Mouse (Mus musculus): ENCODE measurements around the gene Ptprh.

Gene Ptprh

DNA sequence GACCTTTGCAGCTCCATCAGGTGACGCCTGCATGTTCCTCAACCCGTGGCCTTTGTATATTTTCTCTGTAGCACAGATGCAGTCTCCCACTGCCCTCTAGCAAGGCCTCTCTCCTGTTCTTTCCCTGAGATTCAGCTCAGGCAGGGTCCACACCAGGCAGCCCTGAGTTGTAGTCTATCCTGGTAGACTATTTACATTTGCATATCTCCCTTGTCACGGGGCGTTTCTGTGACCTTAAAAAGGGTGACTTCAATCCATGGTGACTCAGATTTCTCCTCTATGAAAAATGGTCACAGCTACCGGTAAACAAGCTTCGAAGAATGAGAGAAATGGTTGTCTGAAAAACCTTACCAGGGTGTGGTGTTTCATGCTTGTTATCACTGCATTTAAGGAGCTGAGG lies at the start of gene Ptprh:
Gene Ptprh, minus strand, starts transcription at position 169 of the 400 bp plus-strand sequence.
- DNase-seq (ENCODE audit: low read depth) = no peak

DNA sequence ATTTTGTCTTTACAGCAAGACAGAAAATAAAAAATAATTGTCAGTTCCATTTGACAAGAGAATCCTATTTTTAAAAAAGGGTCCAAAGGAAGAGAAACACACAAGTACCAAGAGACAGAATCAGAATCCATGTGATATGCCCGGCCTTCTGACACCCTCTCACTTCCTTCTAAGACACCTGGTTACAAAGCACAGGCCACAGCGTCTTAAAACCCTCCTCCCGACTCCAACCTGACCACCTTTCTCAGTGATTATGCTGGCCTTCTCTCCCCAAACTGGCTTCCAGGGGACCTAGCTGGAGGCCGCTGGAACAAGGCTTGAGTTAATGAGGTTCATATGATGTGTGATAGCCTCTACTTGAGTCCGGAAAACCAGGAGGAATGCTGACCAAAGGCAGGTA lies 49.5 kb upstream of the Ptprh start:
- no peak for DNase-seq (ENCODE audit: low read depth)

DNA sequence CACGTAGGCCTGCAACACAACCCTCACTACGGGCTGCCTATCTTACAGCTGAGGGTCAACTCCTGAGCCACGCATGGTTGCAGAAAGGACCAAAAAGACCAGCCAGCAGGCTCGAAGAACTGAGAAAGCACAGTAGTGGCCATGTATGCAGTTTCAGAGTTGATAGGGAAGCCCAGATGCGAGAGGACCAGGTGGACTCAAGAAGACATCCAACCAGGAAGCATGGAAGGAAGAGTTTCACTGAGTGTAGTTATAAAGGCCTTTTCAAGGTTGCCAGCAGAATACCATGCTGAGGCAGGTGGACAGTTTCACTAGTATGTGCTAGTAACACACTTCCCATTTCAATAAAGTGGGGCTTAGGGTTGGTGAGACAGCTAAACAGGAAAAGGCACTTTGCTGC lies 48.9 kb upstream of the Ptprh start:
- no peak for DNase-seq (ENCODE audit: low read depth)

DNA sequence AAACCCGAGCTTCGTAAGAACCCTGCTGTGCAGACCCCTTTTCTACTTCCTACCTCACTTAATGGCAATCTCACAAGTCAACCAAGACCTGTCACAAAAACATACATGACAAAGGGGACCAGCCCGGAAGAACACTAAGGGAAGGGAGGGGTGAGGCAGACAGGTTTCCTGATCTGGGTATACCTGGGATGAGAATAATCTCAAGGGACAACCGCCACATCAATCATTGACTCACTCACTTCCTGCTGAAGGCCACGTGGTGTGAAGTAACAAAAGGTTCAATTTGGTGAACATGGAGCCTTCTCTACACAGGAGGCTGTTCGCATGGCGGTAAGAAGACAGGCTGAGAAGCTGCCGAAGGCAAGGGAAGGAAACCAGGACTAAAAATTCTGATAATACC lies 47.7 kb upstream of the Ptprh start:
- DNase-seq (ENCODE audit: low read depth) = peak; percentile 78

DNA sequence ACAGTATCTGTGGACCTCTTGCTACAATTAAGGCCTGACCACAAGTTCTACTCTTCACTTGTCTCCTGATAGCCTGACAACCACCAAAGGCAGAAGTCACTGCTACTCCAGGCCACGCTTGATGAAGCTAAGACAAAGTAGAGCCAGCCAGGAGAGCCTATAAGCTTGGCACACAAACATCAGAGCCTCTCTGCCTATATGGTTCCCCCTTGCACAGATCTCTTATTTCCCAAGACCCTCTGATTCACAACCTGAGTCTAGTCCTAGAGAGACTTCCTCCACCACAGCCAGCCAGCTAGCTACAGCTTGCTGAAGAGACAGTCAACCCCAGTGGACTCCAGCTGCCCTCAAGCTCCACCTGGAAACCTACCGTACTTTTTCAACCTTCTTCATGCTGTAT lies 44.2 kb upstream of the Ptprh start:
- no peak for DNase-seq (ENCODE audit: low read depth)

DNA sequence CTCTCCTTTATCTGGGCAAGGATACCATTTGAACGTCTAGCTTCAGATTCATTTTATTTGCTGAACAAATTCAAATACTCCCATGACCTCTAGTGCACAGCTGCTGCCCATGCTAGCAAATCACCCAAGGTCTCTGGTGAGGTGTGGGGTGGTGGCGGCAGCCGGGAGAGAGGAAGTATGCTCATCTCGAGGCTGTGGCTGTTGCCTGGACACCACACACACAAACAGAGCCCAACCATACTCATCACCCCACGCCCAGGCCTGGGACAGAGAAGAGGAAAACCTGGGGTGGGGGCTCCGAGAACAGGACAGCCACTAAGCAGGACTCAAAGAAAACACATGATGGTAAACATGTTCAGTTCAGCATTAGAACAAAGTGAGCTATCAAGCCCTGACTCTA lies 43.5 kb upstream of the Ptprh start:
- DNase-seq (ENCODE audit: low read depth) = peak; percentile 80

DNA sequence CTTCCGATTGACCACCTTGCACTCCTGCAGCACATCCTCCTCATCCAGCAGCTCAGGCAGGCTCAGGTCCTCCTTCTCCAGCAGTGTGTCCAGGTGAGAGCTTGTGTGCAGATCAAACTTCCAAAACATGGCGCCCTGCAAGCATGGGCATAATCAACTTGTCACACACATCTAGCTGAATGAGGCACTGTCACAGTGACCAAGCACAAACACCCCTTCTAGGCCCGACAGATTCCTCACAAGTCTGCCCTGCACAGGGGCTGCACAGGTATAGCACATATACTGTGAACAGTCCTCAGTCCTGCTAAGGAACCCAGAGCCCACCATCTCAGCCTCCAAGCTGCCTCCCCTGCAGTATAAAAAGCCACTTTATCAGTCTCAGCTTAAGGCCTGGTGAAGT lies 43.0 kb upstream of the Ptprh start:
- DNase-seq (ENCODE audit: low read depth) = no peak

DNA sequence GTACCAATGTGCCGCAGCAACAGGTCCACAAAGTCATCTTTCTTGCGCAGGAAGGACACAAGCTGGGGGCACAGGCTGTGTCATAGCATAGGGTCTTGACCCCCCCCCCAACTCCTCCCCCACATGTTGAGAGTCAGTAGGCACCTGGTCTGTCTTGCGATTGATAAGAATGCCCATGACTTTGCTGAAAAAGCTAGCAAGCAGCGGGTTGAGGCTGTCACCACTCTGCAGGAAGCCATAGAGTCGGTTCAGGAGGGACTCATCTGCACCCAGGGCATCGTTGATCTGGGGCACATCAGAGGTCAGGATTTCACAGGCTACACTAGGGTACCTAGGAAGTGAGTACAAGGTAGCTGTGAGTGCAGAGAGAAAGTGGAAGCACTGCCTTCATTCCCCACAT lies 39.4 kb upstream of the Ptprh start:
- no peak for DNase-seq (ENCODE audit: low read depth)

DNA sequence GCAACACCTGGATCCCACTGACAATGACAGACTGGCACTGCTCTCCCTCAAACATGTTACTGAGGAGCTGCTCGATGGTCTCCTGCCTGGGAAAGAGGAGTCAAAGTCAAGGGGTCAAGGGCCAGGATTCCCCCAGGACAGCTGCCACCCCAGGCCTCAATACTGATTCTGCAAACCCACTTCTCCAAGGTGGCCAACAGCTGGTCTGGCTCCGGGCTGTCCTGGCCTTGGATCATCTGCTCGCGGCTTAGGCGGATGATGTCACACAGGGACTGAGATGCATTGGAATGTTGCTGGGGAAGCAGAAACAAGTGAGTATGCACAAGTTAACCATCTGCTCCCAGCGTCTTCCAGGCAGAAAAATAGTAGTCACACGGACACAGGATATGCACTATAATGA lies 38.1 kb upstream of the Ptprh start:
- no peak for DNase-seq (ENCODE audit: low read depth)

DNA sequence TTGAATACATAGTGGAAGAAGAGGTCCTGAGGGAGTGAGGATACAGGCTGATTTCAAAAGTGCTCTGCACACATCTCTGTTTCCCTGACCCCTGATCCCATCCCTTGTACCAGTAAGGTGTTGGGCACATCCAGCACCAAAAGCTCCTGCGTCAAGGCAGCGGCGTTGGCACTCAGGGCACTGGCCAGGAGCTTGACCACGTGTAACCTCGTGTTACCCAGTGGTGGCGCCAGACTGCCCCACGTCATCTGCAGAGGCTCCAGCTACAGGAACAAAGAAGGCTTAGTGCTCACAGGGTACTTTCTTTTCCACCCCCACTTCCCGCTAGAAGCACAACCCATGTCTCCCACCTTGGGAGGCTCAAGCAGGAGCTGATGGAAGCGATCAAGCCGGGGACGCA lies 37.3 kb upstream of the Ptprh start:
- DNase-seq (ENCODE audit: low read depth) = no peak

DNA sequence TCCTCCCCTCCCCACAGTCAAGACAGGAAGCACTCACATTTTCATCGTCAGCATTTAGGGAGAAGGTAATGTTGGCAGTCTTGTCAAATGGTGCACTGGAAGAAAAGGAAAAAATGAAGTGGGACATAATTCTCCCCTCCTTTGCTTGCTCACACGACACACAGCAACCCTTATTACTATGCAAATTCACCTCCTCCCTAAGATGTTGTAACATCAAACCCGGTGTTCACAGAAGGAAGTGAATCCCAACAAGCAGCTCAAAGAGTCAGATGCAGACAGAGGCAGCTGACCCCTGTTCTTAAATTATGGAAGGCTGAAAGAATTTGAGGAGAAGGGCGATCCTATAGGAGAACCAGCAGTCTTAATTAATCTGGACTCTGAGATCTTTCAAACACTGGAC lies 32.3 kb upstream of the Ptprh start:
- DNase-seq (ENCODE audit: low read depth) = no peak

DNA sequence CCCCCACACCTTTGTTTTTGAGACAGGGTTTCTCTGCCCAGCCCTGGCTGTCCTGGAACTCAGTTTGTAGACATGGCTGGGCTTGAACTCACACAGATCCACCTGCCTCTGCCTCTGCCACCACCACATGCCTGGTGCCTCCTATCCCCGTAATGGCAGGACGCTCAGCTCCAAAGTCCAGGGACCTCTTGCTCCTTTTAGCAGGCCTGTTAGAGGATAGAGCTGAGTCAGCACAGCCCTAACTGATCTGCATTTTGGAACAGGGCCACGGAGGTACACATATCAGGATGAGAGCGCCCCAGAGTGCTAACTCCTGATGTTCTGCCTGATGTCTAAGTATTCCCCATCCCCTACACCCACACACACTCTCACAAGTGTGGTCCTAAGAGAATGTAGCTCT lies 27.2 kb upstream of the Ptprh start, which contains the start of gene Tmem86b:
Gene Tmem86b, minus strand, starts transcription at position 392 of the 400 bp plus-strand sequence.
- no peak for DNase-seq (ENCODE audit: low read depth)

DNA sequence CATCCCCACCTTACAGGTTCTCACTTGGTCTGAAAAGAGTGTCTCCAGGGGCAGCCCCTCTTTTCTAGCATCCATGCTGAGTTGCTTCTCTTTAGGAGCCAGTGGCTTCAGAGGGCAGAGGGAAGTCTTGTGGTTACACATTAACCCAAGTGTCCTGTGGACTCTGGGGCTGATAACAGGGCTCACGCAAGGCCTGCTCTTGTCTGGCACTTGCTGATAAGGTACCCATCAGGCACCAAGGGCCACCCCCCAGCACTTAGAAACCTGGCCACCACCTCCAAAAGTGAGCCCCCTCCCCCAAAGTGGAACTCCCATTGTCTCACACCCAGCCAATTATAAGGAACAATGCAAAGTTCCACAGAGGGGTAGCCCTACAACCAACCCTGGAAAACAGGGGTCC lies 26.4 kb upstream of the Ptprh start:
- no peak for DNase-seq (ENCODE audit: low read depth)

DNA sequence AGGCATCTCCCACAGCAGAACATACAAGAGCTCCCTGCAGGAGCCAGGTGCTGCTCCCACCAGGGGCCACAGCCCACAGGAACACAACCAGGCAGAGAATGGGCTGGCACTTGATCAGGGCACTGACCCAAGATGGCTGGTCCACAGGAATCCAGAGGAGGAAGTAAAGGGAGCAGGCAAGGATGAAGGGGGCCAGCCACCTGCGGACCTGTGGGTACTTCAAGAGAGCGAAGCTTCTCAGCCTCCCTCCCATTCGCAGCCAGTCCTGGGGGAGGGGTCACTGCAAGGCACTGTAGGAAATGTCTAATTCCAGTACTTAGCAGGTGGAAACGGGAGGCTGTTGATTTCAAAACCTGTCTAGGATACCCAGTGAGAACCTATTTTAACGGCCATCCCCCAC lies 25.7 kb upstream of the Ptprh start:
- no peak for DNase-seq (ENCODE audit: low read depth)

DNA sequence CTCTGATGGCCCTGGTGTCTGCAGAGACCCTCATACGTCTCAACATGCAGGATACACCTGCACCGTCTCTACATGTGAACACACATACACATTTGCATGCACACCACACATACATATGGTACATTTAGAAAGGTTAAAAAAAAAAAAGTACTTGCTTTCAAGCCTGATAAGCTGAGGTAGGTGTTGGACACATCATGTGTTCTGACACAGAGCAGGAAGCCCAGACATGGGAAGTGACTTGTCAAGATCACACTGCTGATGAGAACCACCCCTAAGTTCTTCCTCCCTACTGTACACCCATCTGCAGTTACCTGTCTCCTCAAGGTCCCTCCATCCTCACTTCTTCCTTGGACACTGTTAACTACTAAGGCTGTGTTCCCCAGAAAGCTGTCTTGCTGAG lies 22.1 kb upstream of the Ptprh start:
- no peak for DNase-seq (ENCODE audit: low read depth)

DNA sequence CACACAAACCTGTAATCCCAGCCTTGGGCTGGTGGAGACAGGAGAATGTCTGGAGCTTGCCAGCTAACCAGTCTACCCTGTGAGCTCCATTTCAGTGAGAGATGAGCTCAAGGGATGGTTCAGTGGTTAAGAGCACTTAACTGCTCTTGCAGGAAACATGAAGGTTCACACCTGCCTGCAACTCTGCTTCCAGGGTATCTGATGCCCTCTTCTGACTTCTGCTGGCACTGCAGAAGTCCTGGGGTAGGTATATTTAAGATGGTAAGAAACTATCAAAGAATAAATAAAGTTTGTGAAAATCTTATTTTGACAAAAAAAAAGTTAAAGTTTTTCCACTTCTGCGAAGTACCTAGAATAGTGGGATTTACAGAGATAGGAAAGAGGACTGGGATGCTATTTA lies 20.5 kb upstream of the Ptprh start:
- peak; percentile 59 for DNase-seq (ENCODE audit: low read depth)

DNA sequence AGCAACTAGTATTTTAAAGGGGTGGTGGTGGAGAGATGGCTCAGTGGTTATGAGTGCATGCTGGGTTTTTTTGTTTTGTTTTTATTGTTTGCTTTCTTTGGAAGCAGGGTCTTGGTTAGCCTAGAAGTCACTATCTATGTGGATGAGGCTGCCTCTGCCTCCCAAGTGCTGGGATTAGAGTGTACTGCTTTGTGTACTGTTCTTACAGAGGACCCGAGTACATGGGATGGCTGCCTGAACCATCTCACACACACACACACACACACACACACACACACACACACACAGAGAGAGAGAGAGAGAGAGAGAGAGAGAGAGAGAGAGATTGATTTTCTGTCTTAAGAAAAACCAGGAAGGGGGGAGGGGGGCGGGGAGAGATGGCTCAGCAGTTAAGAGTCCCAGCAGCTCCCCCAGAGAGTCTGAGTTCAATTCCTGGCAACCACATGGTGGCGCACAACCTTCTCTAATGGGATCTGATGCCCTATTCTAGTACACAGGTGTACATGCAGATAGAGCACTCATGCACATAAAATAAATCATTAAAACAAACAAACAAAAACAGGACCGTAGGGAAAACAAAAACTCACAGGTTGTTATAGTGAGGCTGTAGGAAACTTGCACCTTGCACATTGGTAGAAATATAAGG lies 19.8 kb upstream of the Ptprh start:
- peak; percentile 83 for DNase-seq (ENCODE audit: low read depth)

DNA sequence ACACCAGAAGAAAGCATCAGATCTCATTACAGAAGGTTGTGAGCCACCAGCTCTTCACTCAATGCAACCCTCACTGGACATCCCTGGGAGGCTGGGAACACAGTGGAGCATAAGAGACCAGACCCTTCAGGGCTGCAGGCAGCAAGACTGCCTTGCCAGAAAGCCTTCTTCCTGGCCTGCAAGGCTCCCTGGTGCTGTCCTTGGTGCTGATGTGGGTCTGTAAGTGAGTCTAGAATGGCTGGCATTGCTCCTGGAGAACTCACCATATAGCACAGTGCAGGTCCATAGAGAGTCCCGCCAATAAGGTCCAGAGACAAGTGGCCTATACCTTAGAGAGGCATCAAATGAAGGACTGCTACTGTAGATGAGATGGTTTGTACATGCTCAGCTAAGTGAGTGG lies 16.1 kb upstream of the Ptprh start:
- DNase-seq (ENCODE audit: low read depth) = peak; percentile 73

DNA sequence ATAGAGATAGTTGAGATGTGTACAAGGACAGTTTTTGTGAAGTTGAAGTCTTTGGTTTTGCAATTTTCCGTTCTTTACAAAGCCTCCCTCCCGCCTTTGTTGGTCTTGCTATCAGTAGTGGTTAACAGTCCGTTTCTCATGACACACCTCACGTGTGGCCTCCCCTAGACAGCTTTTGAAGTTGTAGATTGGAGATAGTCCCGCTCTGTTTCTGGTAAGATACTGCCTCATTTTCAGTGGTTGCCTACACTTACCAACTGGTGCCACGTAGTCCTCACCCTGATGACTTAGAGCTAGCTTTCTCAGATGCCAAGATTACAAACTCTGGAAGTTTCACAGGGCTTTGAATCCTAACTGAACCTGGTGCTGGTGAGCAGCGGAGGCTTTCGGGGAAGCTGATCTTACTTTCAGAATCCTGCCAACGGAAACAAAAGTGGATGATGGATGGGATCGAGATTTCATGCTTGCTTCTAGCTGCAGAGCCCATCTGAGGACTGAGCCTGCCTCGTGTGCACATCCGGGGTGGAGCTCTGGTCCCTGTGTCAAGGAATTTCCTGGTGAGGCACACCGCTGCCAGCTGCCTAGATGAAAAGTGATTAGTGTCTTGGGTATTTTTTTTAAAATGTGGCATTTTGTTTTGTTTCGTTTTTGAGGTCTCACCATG lies 10.0 kb upstream of the Ptprh start:
- DNase-seq (ENCODE audit: low read depth) = peak; percentile 75

DNA sequence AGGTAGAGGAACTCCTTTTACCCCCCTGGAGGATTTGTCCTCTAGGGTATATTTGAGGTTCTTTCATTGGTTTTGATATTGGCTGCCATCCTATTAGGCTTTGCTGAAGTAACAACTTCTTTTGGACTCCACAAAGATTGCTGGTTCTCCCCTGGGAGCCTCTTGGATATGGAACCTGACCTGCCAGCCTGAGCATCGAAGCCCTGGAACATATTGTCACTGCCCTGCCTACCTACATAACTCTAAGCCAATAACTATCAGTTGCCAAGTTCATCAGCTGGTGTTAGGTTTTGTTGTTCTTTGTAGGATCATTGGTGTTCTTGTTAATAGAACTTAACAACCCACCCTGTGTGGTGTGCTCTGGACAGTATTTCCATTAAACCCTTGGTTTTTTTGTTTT lies 9.1 kb upstream of the Ptprh start:
- DNase-seq (ENCODE audit: low read depth) = no peak

DNA sequence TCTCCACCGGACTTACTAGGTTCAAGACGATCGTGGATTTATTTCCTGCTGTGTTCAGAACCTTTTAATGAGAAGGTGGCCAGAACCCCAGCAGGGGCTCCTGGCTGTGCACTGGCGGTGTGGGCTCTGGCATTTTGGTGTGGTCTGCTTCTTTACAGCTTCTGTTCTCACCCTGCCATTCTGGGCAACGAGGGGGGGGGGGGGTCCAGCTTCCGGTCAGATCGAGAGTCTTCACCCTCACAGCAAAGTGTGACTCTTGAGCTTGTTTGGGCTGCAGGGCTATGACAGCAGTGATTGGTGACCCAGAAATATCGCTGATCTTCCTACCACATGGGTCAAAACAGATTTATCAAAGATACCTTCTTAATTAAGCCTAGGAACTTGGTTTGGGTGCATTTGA lies 8.5 kb upstream of the Ptprh start:
- no peak for DNase-seq (ENCODE audit: low read depth)

DNA sequence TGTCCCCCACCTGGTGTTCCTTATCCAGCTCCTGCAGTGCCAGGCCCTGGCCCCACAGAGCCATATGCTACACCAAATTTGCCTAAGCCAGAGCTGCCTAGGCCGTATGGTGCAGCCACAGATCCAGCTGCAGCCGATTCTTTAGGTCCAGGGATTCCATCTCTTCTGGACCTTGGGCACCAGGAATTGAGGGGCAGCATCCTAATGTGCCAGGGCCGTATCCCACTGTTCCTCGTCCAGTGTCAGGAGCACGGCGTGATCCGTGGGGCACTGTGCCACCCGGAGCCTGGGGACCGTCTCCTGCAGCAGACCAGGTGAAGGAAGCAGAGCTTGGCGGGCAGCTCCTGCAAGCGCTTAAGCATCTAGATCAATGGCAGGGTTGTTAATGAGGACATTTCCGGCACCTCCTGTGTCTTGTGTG lies 8.1 kb upstream of the Ptprh start:
- DNase-seq (ENCODE audit: low read depth) = no peak

DNA sequence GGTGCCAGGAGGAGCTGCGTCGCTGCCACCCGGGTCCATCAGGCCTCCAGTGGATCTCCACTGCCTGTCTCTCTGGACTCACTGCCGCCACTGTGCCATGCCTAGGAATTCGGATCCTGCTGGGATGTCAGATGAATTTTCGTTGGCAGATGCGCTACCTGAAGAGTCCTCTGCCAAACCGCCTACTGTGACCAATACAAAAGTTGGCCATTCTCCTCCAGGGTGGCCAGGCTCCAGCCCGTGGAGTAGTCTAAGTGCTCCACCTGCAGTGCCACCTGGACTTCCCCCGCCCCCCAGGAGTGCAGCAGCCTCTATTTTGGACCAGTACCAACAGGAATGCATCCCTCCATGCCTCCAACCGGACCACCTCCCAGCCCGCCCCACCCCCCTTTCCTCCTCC lies 7.7 kb upstream of the Ptprh start:
- DNase-seq (ENCODE audit: low read depth) = no peak

DNA sequence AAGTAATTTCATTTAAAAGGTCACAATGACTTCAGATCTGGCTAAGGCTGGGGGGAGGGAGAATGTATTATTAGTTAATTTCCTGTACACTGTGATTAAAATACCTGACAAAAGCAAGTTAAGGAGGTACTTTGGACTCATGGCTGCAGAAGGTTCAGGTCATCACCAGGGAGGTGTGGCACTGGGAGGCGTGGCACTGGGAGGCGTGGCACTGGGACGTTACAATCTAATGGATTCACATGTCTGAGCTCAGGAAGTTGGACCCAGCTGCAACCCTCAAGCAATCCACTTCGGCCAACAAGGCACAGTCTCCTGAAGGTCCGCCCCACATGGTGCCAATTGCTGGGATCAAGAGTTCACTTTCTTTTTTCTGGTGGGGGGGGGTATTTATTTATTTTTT lies 4.2 kb upstream of the Ptprh start:
- no peak for DNase-seq (ENCODE audit: low read depth)

All from induced T-regulatory cell, adult 2 months (primary cell).